Mouse (Mus musculus) lung, postnatal 0 days (tissue): ENCODE data around the gene Prex1. TPM values are rescaled to one million over a fixed set of nuclear protein-coding genes. Genes with fewer than 3 reads are reported as not detected.

Source experiments
- ATAC-seq: fragments of 200-750 bp; cut with Nextera tagmentation; 2 replicates; pipeline ENCODE4 v1.8.0; 2017; ENCODE audit warnings: moderate library complexity
- DNase-seq: peaks from one replicate; pipeline ENCODE4 v3.0.0-alpha.2; 2016; ENCODE audit warnings: low spot score
- H3K27ac ChIP-seq: fragments of 300-500 bp; sonication (generic); 2 replicates; pipeline ENCODE4 v1.5.1; 2014; ENCODE audit warnings: antibody characterized with exemption, mild to moderate bottlenecking, low read length, mixed read lengths
- H3K27me3 ChIP-seq: fragments of 300-500 bp; sonication (generic); replicated peaks from 2 replicates; pipeline ENCODE4 v1.6.1; 2014; ENCODE audit warnings: low read length, mixed read lengths; ENCODE audit not compliant: insufficient read depth
- H3K36me3 ChIP-seq: fragments of 300-500 bp; sonication (generic); 2 replicates; pipeline ENCODE4 v1.6.1; 2014; ENCODE audit warnings: low read length, mixed read lengths; ENCODE audit not compliant: insufficient read depth
- H3K4me1 ChIP-seq: fragments of 300-500 bp; sonication (generic); 2 replicates; pipeline ENCODE4 v1.6.1; 2014; ENCODE audit warnings: antibody characterized with exemption, low read depth, low read length, mixed read lengths; ENCODE audit not compliant: insufficient read depth
- H3K4me2 ChIP-seq: fragments of 300-500 bp; sonication (generic); replicated peaks from 2 replicates; pipeline ENCODE4 v1.6.1; 2014; ENCODE audit warnings: low read depth, mild to moderate bottlenecking, low read length, moderate library complexity, mixed read lengths
- H3K4me3 ChIP-seq: fragments of 300-500 bp; sonication (generic); 2 replicates; pipeline ENCODE4 v1.5.1; 2014; ENCODE audit warnings: low read depth, low read length
- H3K9ac ChIP-seq: fragments of 300-500 bp; sonication (generic); replicated peaks from 2 replicates; pipeline ENCODE4 v1.6.1; 2014; ENCODE audit warnings: low read depth, mild to moderate bottlenecking
- H3K9me3 ChIP-seq: fragments of 300-500 bp; sonication (generic); 2 replicates; pipeline ENCODE4 v1.6.1; 2016; ENCODE audit warnings: low read length, mixed read lengths
- CTCF ChIP-seq: IDR thresholded peaks from 2 replicates; pipeline ENCODE4 v1.5.1; 2016; ENCODE audit warnings: antibody characterized with exemption, mild to moderate bottlenecking
- EP300 ChIP-seq: IDR thresholded peaks from 2 replicates; pipeline ENCODE4 v1.6.1; 2016; ENCODE audit warnings: antibody characterized with exemption, mild to moderate bottlenecking, control low read depth
- WGBS: fragments of 180-500 bp; shearing (Covaris S2); extraction: QIAGEN DNeasy Blood & Tissue Kit; methylation state at CpG from one replicate; pipeline ENCODE4 v1.1.7; 2014; 5-methylcytosine and 5-hydroxymethylcytosine counted together
- polyA plus RNA-seq: library from polyadenylated mRNA; unstranded; fragments of >200 nt; fragmentation: Nextera tagmentation; extraction: Ambion mirVana; gene quantifications from 2 replicates; pipeline ENCODE4 v1.2.1, GENCODE M21; 2015

The Prex1 gene
- polyA plus RNA-seq, 1 experiment from 2014 or later, result 6.9 TPM

- Histone ChIP-seq H3K27me3 (no peaks in the 10 kb centered on the region), H3K9me3 (no peaks in the 10 kb centered on the region), H3K9ac (no peak overlapping the region), H3K4me1 (no peaks in the 10 kb centered on the region), H3K4me3 (no peak overlapping the region), H3K36me3 (no peaks in the 10 kb centered on the region), H3K4me2 (no peak overlapping the region), H3K27ac (no peak overlapping the region)
- TF ChIP-seq CTCF (no peak), EP300 (no peak)
- ATAC-seq, result no peak
- DNase-seq, result no peak
- WGBS, result 63% methylated on average over 4 of the region's 4 CpGs
Measured at GRCm38 (mm10) chr2:166682866-166683265, 30.8 kb downstream of the Prex1 start.

DNA sequence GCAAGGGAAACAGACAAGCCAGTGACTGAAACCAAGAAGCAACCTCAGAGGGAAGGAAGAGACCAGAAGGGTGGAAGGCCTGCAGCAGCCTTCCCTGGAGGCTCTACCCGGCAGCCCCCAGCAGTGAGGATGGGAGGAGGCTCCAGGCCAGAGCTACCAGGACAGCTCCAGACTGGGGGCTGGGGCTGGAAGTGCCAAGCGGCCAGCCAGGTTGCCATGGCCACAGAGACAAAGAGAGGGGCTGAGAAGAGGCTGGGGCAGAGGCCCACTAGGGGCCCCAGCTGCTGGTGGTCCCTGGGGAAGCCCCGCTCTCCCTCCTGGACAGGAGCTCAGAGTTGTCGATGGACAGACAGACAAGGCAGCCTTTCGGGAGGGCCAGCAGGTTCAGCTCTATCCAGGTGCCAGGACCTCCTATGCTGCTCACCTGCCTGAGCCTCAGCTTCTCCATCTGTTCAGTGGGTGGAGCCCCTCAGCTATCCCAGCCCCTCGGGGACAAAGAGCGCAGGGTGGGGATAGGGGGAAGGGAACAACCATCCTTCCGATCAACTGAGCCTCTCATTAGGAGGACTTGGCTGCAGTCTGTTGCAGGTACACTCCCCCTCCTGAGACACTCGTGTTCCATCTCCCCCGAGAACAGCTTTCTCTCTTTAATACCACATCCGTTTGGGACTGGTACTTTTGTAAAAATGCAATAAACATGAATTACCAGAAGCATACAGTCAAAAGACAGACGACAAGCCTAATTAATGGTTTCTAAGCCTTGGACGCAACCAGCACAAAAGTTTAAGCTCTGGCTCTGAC, 34.5 kb downstream of the Prex1 start:
- H3K4me3 ChIP-seq, result no peak overlapping the region
- no peak overlapping the region for H3K9ac ChIP-seq
- H3K27ac ChIP-seq, result no peak overlapping the region
- WGBS, result 54% methylated on average over 13 of the region's 13 CpGs
- TF ChIP-seq CTCF, result no peak
- TF ChIP-seq EP300, result no peak
- DNase-seq (no peak), ATAC-seq (no peak)
- no peaks in the 10 kb centered on the region for H3K4me1 ChIP-seq
- H3K36me3 ChIP-seq, result no peaks in the 10 kb centered on the region
- H3K4me2 ChIP-seq, result no peak overlapping the region
- no peaks in the 10 kb centered on the region for H3K9me3 ChIP-seq
- no peaks in the 10 kb centered on the region for H3K27me3 ChIP-seq

DNA sequence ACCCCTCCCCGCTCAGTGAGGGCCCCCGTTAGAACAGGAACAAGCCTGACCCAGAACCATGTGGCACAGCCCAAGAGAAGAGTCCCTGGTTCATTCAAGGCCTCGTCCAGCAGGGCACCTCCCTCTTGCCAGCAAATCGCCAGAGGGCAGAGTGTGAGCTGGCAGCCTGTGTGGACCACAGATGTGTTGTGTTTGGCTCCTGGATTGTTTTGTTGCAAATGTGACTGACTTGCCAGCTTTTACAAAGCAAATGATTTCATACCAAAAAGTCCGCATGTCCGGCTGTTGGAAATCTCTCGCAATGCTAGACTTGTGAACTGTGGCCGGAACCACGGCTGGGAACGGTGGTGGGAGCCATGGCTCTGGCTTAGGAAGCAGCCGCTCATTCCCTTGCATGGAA, 36.7 kb downstream of the Prex1 start:
- ATAC-seq (no peak), DNase-seq (no peak)
- Histone ChIP-seq H3K27me3 (no peaks in the 10 kb centered on the region), H3K9ac (no peak overlapping the region), H3K9me3 (no peaks in the 10 kb centered on the region), H3K4me1 (no peaks in the 10 kb centered on the region), H3K36me3 (no peaks in the 10 kb centered on the region), H3K27ac (no peak overlapping the region), H3K4me3 (no peak overlapping the region), H3K4me2 (no peak overlapping the region)
- 75% methylated on average over 11 of the region's 11 CpGs for WGBS
- no peak for TF ChIP-seq EP300

DNA sequence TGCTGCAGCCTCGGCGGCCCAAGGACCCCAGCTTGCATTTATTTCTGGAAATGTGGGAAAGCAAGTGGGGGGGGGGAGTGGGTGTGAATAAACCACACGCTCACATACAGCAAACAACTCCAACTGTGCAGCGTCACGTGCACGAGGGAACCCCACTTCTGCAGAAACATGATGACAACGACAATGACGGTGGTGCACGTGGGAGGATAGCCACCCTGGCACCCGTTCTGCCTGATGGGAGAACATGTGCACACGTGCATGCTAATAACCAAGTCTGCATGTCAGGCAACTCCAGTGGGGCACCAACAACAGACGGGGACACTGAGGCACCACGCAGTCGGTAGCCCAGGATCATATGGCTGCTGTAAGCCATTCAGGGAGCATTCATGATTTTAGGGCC, 37.1 kb downstream of the Prex1 start:
- Histone ChIP-seq H3K27ac (no peak overlapping the region), H3K9ac (no peak overlapping the region), H3K9me3 (no peaks in the 10 kb centered on the region), H3K27me3 (no peaks in the 10 kb centered on the region), H3K4me2 (no peak overlapping the region), H3K4me1 (no peaks in the 10 kb centered on the region), H3K4me3 (no peak overlapping the region), H3K36me3 (no peaks in the 10 kb centered on the region)
- ATAC-seq, result no peak
- no peak for DNase-seq
- 82% methylated on average over 14 of the region's 14 CpGs for WGBS
- TF ChIP-seq CTCF (no peak), EP300 (no peak)

GRCm38 (mm10) chr2:166675588-166676444, 37.8 kb downstream of the Prex1 start:
- Histone ChIP-seq H3K9ac (no peak overlapping the region), H3K27me3 (no peaks in the 10 kb centered on the region), H3K4me3 (no peak overlapping the region), H3K4me2 (no peak overlapping the region), H3K4me1 (no peaks in the 10 kb centered on the region), H3K36me3 (no peaks in the 10 kb centered on the region), H3K9me3 (no peaks in the 10 kb centered on the region), H3K27ac (no peak overlapping the region)
- ATAC-seq, result no peak
- no peak for TF ChIP-seq CTCF
- TF ChIP-seq EP300, result no peak
- DNase-seq, result peak; percentile 6
- WGBS, result 49% methylated on average over 14 of the region's 14 CpGs

GRCm38 (mm10) chr2:166674693-166675092, 38.9 kb downstream of the Prex1 start:
- Histone ChIP-seq H3K4me1 (no peaks in the 10 kb centered on the region), H3K4me2 (no peak overlapping the region), H3K9me3 (no peaks in the 10 kb centered on the region), H3K9ac (no peak overlapping the region), H3K4me3 (no peak overlapping the region), H3K27me3 (no peaks in the 10 kb centered on the region), H3K27ac (no peak overlapping the region), H3K36me3 (no peaks in the 10 kb centered on the region)
- no peak for TF ChIP-seq CTCF
- TF ChIP-seq EP300, result no peak
- 20% methylated on average over 7 of the region's 12 CpGs for WGBS
- ATAC-seq, result peak; percentile 62
- DNase-seq, result no peak
